9 mouse cellular contexts compared by ENCODE assay signal in the genomic region with DNA sequence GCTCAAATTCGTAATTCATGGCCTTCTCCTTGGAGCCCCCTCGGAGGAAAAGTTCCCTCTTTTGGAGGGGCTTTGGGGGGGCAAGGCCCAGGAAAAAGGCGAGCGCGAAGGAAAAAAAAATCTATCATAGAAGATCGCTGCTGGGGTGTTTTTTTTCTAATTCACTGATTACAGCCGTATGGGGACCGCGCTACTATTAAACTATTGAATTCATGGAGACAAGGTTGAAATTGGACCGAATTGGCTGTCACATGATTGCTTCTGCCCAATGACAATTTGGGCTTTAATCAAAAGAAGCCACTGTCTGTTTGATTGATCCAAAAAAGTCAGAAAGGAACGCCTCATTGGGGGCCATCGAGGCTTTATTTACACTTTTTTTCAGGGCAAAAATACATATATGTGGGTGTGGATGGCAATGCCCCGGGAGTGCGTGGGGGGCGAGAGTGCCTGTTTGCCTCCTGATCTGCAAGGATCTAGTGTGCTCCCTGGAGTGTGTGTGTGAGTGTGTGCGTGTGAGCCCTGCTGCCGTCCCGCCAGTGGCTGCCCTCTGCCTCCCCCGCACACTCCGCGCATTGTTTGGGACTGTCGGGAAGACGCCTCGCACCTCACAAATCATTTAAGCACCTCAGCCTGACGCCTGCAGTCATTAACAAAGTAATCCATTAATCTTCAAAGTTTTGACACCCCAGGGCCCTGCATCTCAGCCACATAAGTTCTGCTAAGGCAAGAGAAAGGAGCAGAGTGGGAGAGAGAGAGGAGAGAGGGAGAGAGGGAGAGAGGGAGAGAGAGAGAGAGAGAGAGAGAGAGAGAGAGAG. TPM values are rescaled to one million over a fixed set of nuclear protein-coding genes. Genes with fewer than 3 reads are reported as not detected.
DNase-seq lines count a peak whose midpoint lies in the region; ATAC-seq and TF ChIP-seq lines count a peak whose summit lies in the region.
"Had no signal": no experiment of that assay in that cellular context is flagged by ENCODE, and none has a peak within 500 bp of the region (broad histone marks: within the 10 kb centered on the region; RNA-seq: fewer than 3 reads in every experiment).

A gene (minus strand): TSS at position 206 of the 815 bp plus-strand sequence.

- peaks cover 89% of the 10 kb centered on the region for H3K27me3 ChIP-seq in heart, embryonic 11.5 days (ENCODE audit: control insufficient read depth, insufficient read depth, low read length)
- H3K27me3 ChIP-seq in intestine, postnatal 0 days (replicated peaks; ENCODE audit: control insufficient read depth, insufficient read depth, low read length) = peaks cover 24% of the 10 kb centered on the region

- ATAC-seq in heart, embryonic 11.5 days (replicated peaks; ENCODE audit: insufficient number of reproducible peaks, low FRiP score, low TSS enrichment) = no peak
- no peak for ATAC-seq in intestine, postnatal 0 days
- ATAC-seq in megakaryocyte progenitor cell, adult 5-6 weeks (replicated peaks; ENCODE audit: poor library complexity) = no peak

- no peak for TF ChIP-seq POLR2A in brain, embryonic 14.5 days (IDR thresholded peaks at IDR 0.05; ENCODE audit: borderline replicate concordance, extremely low read depth, insufficient read depth, insufficient read length, poor library complexity, severe bottlenecking)

- TF ChIP-seq CTCF in brain, embryonic 14.5 days (IDR thresholded peaks at IDR 0.05; ENCODE audit: borderline replicate concordance, extremely low read depth, insufficient read depth, insufficient read length) = no peak
- TF ChIP-seq CTCF in intestine, postnatal 0 days (IDR thresholded peaks at IDR 0.05; ENCODE audit: low read depth) = no peak
- no peak for TF ChIP-seq CTCF in left cerebral cortex, adult 2 months (IDR thresholded peaks at IDR 0.05)

- peaks cover under 1% of the 10 kb centered on the region; the same call in 1 of the 2 replicates for H3K4me1 ChIP-seq in heart, embryonic 11.5 days (ENCODE audit: control insufficient read depth, insufficient read depth, low read length)
- H3K4me1 ChIP-seq in intestine, postnatal 0 days (replicated peaks; ENCODE audit: control insufficient read depth, insufficient read depth, low read length) = no peaks in the 10 kb centered on the region

- WGBS in heart, embryonic 11.5 days (ENCODE audit: insufficient replicate concordance) = under 1% methylated on average over 25 of the region's 25 CpGs
- WGBS in intestine, postnatal 0 days = 25% methylated on average over 25 of the region's 25 CpGs

- no peaks in the 10 kb centered on the region for H3K36me3 ChIP-seq in heart, embryonic 11.5 days (ENCODE audit: control insufficient read depth, insufficient read depth, low read length)
- no peaks in the 10 kb centered on the region for H3K36me3 ChIP-seq in intestine, postnatal 0 days (ENCODE audit: control insufficient read depth, insufficient read depth)
- H3K36me3 ChIP-seq: G1E had no signal

- H3K9ac ChIP-seq in heart, embryonic 11.5 days (ENCODE audit: low read depth, low read length) = peak within 1 kb of the TSS; percentile 58
- peak within 1 kb of the TSS; percentile 71 for H3K9ac ChIP-seq in intestine, postnatal 0 days (ENCODE audit: low read depth, low read length)

- no peak for DNase-seq in heart, adult 9 months (ENCODE audit: low spot score in 2 of 2)
- DNase-seq in brain, embryonic 14.5 days (ENCODE audit: low read depth) = peak; percentile 33
- DNase-seq in lung, postnatal 36 days = peak; percentile 63
- DNase-seq in cerebellum, adult 9-10 months = no peak
- DNase-seq in left cerebral cortex, adult 2 months (ENCODE audit: extremely low spot score in 1 of 2, low spot score in 2 of 2) = no peak

- intact Hi-C loops in left cerebral cortex, adult 2 months (cut with DNase I) = loop anchor here (5.0 kb wide), 2 partner anchors 147 to 988 kb away; a partner anchor contains a TSS

- H3K4me2 ChIP-seq in heart, embryonic 11.5 days = peak within 1 kb of the TSS; percentile 49
- H3K4me2 ChIP-seq in intestine, postnatal 0 days (replicated peaks; ENCODE audit: low read depth) = peak within 1 kb of the TSS; percentile 63

- no peaks in the 10 kb centered on the region for H3K9me3 ChIP-seq in heart, embryonic 11.5 days (replicated peaks; ENCODE audit: control insufficient read depth, low read length)
- no peaks in the 10 kb centered on the region for H3K9me3 ChIP-seq in intestine, postnatal 0 days (ENCODE audit: control insufficient read depth)
- H3K9me3 ChIP-seq: G1E had no signal

- H3K27ac ChIP-seq in heart, embryonic 11.5 days (ENCODE audit: low read depth, low read length) = peak within 1 kb of the TSS; percentile 37
- peak within 1 kb of the TSS; percentile 73 for H3K27ac ChIP-seq in intestine, postnatal 0 days (ENCODE audit: low read depth, low read length)
- no peak within 1 kb of the TSS for H3K27ac ChIP-seq in left cerebral cortex, adult 2 months

- peak within 1 kb of the TSS; percentile 32 for H3K4me3 ChIP-seq in heart, embryonic 11.5 days (ENCODE audit: low read depth, low read length)
- H3K4me3 ChIP-seq in intestine, postnatal 0 days (ENCODE audit: low read depth, low read length) = peak within 1 kb of the TSS; percentile 47
- no peak within 1 kb of the TSS for H3K4me3 ChIP-seq in left cerebral cortex, adult 2 months

RNA-seq across cellular contexts. Expression of the gene that starts here (rescaled TPM):
- polyA plus RNA-seq in heart, embryonic 11.5 days (2014; fragmentation: Nextera tagmentation; extraction: Ambion mirVana) = 3.5 and 3.6 TPM in 2 replicates
- polyA plus RNA-seq in brain, embryonic 14.5 days (2012; rRNA removed) = 3.2 and 14.2 TPM in 2 replicates
- polyA plus RNA-seq in intestine, postnatal 0 days (2015; fragmentation: Nextera tagmentation; extraction: Ambion mirVana) = 3.3 TPM in 2 replicates
- 0.86 TPM in 1 of 2 replicates, not detected in the other for total RNA-seq in megakaryocyte progenitor cell, adult 5-6 weeks (2015)
- total RNA-seq in megakaryocyte progenitor cell, adult 5-6 weeks (2017) = 0.34 TPM in 1 of 2 replicates, not detected in the other
- total RNA-seq in left cerebral cortex, adult 2 months (2021) = not detected
- total RNA-seq: G1E had no signal
- polyA plus RNA-seq: G1E had no signal

Comparison
In these comparisons a context has a peak if more than half of its experiments do, and no peak if none do; other contexts are left out.
1. DNase-seq: peak in brain, embryonic 14.5 days (single experiment) and lung, postnatal 36 days (single experiment); none in heart, adult 9 months (0 of 2), cerebellum, adult 9-10 months (single experiment) and left cerebral cortex, adult 2 months (0 of 2).